Mouse (Mus musculus) kidney, embryonic 14.5 days (tissue): Measurements from ENCODE around the gene Faah. TPM values are rescaled to one million over a fixed set of nuclear protein-coding genes. Genes with fewer than 3 reads are reported as not detected.

ENCODE experiments used
- ATAC-seq: fragments of 200-750 bp; cut with Nextera tagmentation; 2 replicates; pipeline ENCODE4 v1.8.0; 2017; ENCODE audit warnings: moderate number of reproducible peaks, mild to moderate bottlenecking, moderate TSS enrichment, moderate library complexity; ENCODE audit not compliant: low FRiP score, low TSS enrichment
- H3K27ac ChIP-seq: fragments of 300-500 bp; sonication (generic); 2 replicates; pipeline ENCODE4 v1.5.1; 2014; ENCODE audit warnings: low read depth, mild to moderate bottlenecking, low read length, moderate library complexity, mixed read lengths
- H3K27me3 ChIP-seq: fragments of 300-500 bp; sonication (generic); 2 replicates; pipeline ENCODE4 v1.6.1; 2014; ENCODE audit warnings: mild to moderate bottlenecking, low read length; ENCODE audit not compliant: control insufficient read depth, insufficient read depth
- H3K36me3 ChIP-seq: fragments of 300-500 bp; sonication (generic); 2 replicates; pipeline ENCODE4 v1.6.1; 2014; ENCODE audit warnings: low read length, mixed read lengths; ENCODE audit not compliant: control insufficient read depth, insufficient read depth
- H3K4me1 ChIP-seq: fragments of 300-500 bp; sonication (generic); 2 replicates; pipeline ENCODE4 v1.6.1; 2014; ENCODE audit warnings: low read length, mixed read lengths; ENCODE audit not compliant: control insufficient read depth, insufficient read depth
- H3K4me2 ChIP-seq: fragments of 300-500 bp; sonication (generic); replicated peaks from 2 replicates; pipeline ENCODE4 v1.6.1; 2014; ENCODE audit warnings: low read depth, mild to moderate bottlenecking, low read length
- H3K4me3 ChIP-seq: fragments of 300-500 bp; sonication (generic); 2 replicates; pipeline ENCODE4 v1.5.1; 2014; ENCODE audit warnings: mild to moderate bottlenecking, low read length
- H3K9ac ChIP-seq: fragments of 300-500 bp; sonication (generic); 2 replicates; pipeline ENCODE4 v1.6.1; 2014; ENCODE audit warnings: low read depth, mild to moderate bottlenecking, low read length, moderate library complexity
- H3K9me3 ChIP-seq: fragments of 300-500 bp; sonication (generic); 2 replicates; pipeline ENCODE4 v1.6.1; 2016; ENCODE audit warnings: low read length; ENCODE audit not compliant: control insufficient read depth
- WGBS: fragments of 180-500 bp; shearing (Covaris S2); extraction: QIAGEN DNeasy Blood & Tissue Kit; methylation state at CpG from one replicate; pipeline ENCODE4 v1.1.7; 2014; 5-methylcytosine and 5-hydroxymethylcytosine counted together
- polyA plus RNA-seq: library from polyadenylated mRNA; unstranded; fragments of >200 nt; fragmentation: Nextera tagmentation; extraction: Ambion mirVana; gene quantifications from 2 replicates; pipeline ENCODE4 v1.2.1, GENCODE M21; 2014

The Faah gene
- polyA plus RNA-seq: 5.2 and 8.7 TPM in 2 replicates

GRCm38 (mm10) chr4:116017902-116018746, at the start of gene Faah:
Gene Faah (minus strand): TSS chr4:116017926.
- Histone ChIP-seq H3K4me2 (peak within 1 kb of the TSS; percentile 95), H3K4me3 (peak within 1 kb of the TSS; percentile 63), H3K4me1 (no peaks in the 10 kb centered on the region), H3K36me3 (no peaks in the 10 kb centered on the region), H3K9me3 (no peaks in the 10 kb centered on the region), H3K9ac (peak within 1 kb of the TSS; percentile 64), H3K27me3 (peaks cover 47% of the 10 kb centered on the region), H3K27ac (no peak within 1 kb of the TSS)
- ATAC-seq: no peak; the same call in 1 of the 2 replicates
- 6% methylated on average over 13 of the region's 18 CpGs for WGBS

- 43% methylated on average over 1 of the region's 1 CpGs for WGBS
These were observed 46.1 kb upstream of the Faah start for GRCm38 (mm10) chr4:116063855-116064254.

GRCm38 (mm10) chr4:116059012-116059726, 41.4 kb upstream of the Faah start:
- no peak for ATAC-seq

More at GRCm38 (mm10) chr4:116063855-116064254, 46.1 kb upstream of the Faah start:
- Histone ChIP-seq H3K36me3 (peaks cover 31% of the 10 kb centered on the region), H3K4me2 (no peak overlapping the region), H3K9me3 (no peaks in the 10 kb centered on the region), H3K27me3 (no peaks in the 10 kb centered on the region), H3K4me3 (no peak overlapping the region), H3K9ac (no peak overlapping the region), H3K27ac (no peak overlapping the region), H3K4me1 (no peaks in the 10 kb centered on the region)
- no peak for ATAC-seq

GRCm38 (mm10) chr4:116057559-116057958, 39.8 kb upstream of the Faah start:
- peaks cover under 1% of the 10 kb centered on the region; the same call in 1 of the 2 replicates for H3K4me1 ChIP-seq
- ATAC-seq: no peak
- no peaks in the 10 kb centered on the region for H3K9me3 ChIP-seq
- 4% methylated on average over 1 of the region's 1 CpGs for WGBS
- no peak overlapping the region for H3K4me3 ChIP-seq
- H3K9ac ChIP-seq: no peak overlapping the region
- H3K4me2 ChIP-seq: no peak overlapping the region
- no peaks in the 10 kb centered on the region for H3K36me3 ChIP-seq
- no peak overlapping the region for H3K27ac ChIP-seq
- H3K27me3 ChIP-seq: no peaks in the 10 kb centered on the region

More at GRCm38 (mm10) chr4:116059012-116059726, 41.4 kb upstream of the Faah start:
- Histone ChIP-seq H3K9ac (no peak overlapping the region), H3K4me3 (no peak overlapping the region), H3K36me3 (no peaks in the 10 kb centered on the region), H3K27me3 (no peaks in the 10 kb centered on the region), H3K4me2 (no peak overlapping the region), H3K9me3 (no peaks in the 10 kb centered on the region), H3K27ac (no peak overlapping the region), H3K4me1 (no peaks in the 10 kb centered on the region)
- WGBS: 77% methylated on average over 5 of the region's 5 CpGs

GRCm38 (mm10) chr4:116053399-116053961, 35.8 kb upstream of the Faah start, which contains the start of gene Nsun4:
Gene Nsun4 (minus strand): TSS chr4:116053876.
- H3K27ac ChIP-seq: peak within 1 kb of the TSS; percentile 87

GRCm38 (mm10) chr4:116052526-116053293, 35.0 kb upstream of the Faah start:
- Histone ChIP-seq H3K4me3 (peak overlapping the region; percentile 59), H3K27ac (peak overlapping the region; percentile 87), H3K27me3 (no peaks in the 10 kb centered on the region), H3K9me3 (no peaks in the 10 kb centered on the region), H3K4me2 (peak overlapping the region; percentile 64), H3K36me3 (peaks cover 9% of the 10 kb centered on the region; the same call in 1 of the 2 replicates), H3K4me1 (peaks cover 4% of the 10 kb centered on the region; the same call in 1 of the 2 replicates), H3K9ac (peak overlapping the region; percentile 60)
- WGBS: 3% methylated on average over 22 of the region's 22 CpGs
- peak; percentile 60 for ATAC-seq

More at GRCm38 (mm10) chr4:116053399-116053961, 35.8 kb upstream of the Faah start, which contains the start of gene Nsun4:
- Histone ChIP-seq H3K4me3 (peak within 1 kb of the TSS; percentile 59), H3K9me3 (no peaks in the 10 kb centered on the region), H3K36me3 (0 out of 2 replicates have a peak, but pooled peaks cover 2% of the 10 kb centered on the region), H3K4me2 (peak within 1 kb of the TSS; percentile 64), H3K9ac (peak within 1 kb of the TSS; percentile 60), H3K4me1 (peaks cover 4% of the 10 kb centered on the region; the same call in 1 of the 2 replicates), H3K27me3 (no peaks in the 10 kb centered on the region)
- WGBS: under 1% methylated on average over 35 of the region's 35 CpGs
- ATAC-seq: peak; percentile 96

- no peak overlapping the region for H3K4me3 ChIP-seq
- WGBS: 84% methylated on average over 3 of the region's 3 CpGs
- no peaks in the 10 kb centered on the region for H3K9me3 ChIP-seq
- no peaks in the 10 kb centered on the region for H3K27me3 ChIP-seq
- H3K4me1 ChIP-seq: peaks cover 4% of the 10 kb centered on the region; the same call in 1 of the 2 replicates
- ATAC-seq: no peak
- H3K9ac ChIP-seq: no peak overlapping the region
- no peak overlapping the region for H3K4me2 ChIP-seq
- peaks cover 9% of the 10 kb centered on the region; the same call in 1 of the 2 replicates for H3K36me3 ChIP-seq
- no peak overlapping the region for H3K27ac ChIP-seq
These were observed 31.5 kb upstream of the Faah start for GRCm38 (mm10) chr4:116049211-116049610.
